Mouse (Mus musculus): ENCODE measurements at regions not wholly inside any gene's neighbourhood (a gene's known extent, or its start where the extent isn't known, plus 50 kb on each side); places are given as distances from the start of the nearest gene placed in this dataset.

DNA sequence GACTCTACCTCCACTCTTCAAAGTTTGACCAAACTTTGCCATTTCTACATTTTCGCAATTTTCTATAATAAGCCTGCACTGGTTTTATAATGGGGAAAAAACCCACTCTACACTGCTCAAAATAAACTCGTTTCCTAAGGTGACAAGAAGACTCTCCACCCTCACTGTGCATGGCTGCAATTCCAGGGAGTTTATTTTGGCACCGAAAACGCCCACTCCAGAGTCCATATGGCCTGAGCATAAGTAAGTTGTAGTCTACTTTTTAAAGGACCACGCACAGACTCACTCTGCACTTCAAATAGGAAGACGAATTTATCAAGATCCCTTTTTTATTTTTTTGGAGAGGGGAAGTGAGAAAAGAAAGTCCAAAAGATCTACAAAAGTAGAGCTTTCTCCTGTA, 219.4 kb downstream of the Pdcd6ip start:
- DNase-seq (ENCODE audit: low spot score), result no peak

GRCm38 (mm10) chr9:113486494-113487081, 221.5 kb downstream of the Pdcd6ip start:
- no peak for DNase-seq (ENCODE audit: low spot score)

GRCm38 (mm10) chr9:113479897-113480296, 228.2 kb downstream of the Pdcd6ip start:
- no peak for DNase-seq (ENCODE audit: low spot score)

- DNase-seq (ENCODE audit: low spot score), result no peak
These were observed 229.2 kb downstream of the Pdcd6ip start for GRCm38 (mm10) chr9:113478761-113479265.

DNA sequence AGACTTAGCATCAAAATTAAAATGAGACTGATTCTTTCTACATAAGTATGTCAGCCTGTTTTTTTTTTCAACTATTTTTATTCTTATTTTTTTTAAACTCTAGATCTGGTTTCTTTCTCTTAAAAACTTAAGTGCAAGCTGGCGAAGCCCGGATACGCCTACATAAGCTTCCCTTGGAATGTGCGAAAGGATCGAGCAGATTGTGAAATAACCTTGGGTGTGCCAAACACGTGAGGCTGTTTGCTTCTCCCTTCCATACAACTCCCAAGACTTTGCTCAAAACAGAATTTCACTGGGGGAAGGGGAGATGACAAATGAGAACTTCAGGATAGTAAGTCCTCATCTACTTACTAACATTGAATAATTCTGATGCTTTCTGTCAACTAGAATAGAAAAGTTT, 236.3 kb downstream of the Pdcd6ip start:
- no peak for DNase-seq (ENCODE audit: low spot score)

DNA sequence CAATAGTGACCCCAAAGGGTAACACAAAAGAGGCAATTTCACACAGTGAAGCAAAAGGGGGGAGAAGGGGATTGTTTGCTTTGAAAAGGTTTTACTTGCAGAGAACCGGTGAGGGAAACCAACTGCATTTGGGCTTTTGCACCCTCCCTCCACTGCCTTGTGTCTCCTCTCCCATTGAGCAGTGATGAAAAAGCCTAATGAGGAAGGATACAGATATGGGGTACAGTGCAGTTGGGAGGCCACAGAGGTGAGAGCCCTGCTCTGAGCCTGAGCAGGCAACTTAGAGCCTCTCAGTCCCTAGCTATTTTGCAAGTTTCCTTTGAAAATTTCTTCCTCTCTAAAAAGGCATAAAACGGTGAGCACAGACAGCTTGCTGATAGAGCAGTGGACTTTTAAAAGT, 245.2 kb downstream of the Pdcd6ip start:
- no peak for DNase-seq (ENCODE audit: low spot score)

GRCm38 (mm10) chr9:113462267-113462887, 245.7 kb downstream of the Pdcd6ip start:
- no peak for DNase-seq (ENCODE audit: low spot score)

GRCm38 (mm10) chr9:113459885-113460284, 248.2 kb downstream of the Pdcd6ip start:
- no peak for DNase-seq (ENCODE audit: low spot score)

GRCm38 (mm10) chr9:113459221-113459620, 248.8 kb downstream of the Pdcd6ip start:
- no peak for DNase-seq (ENCODE audit: low spot score)

DNA sequence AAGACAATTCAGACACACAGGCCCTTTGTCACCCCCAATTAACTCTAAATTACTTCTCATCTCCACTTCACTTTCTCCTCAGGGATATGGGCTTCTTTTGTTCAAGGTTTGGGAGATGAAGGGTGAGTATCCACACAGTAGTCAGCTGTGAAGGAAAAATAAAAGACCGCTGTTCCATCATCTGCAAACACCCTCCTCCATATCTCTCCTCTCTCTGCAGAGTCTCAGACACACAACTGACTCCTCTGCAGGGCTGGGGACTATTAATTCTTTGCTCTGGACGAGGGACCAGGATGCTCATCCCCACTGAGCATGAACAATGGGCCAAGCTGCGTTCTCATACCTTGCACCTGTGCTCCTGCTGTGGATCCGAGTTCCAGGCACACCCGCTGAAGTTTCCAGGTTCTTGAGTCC, 249.3 kb downstream of the Pdcd6ip start:
- DNase-seq (ENCODE audit: low spot score), result no peak

DNA sequence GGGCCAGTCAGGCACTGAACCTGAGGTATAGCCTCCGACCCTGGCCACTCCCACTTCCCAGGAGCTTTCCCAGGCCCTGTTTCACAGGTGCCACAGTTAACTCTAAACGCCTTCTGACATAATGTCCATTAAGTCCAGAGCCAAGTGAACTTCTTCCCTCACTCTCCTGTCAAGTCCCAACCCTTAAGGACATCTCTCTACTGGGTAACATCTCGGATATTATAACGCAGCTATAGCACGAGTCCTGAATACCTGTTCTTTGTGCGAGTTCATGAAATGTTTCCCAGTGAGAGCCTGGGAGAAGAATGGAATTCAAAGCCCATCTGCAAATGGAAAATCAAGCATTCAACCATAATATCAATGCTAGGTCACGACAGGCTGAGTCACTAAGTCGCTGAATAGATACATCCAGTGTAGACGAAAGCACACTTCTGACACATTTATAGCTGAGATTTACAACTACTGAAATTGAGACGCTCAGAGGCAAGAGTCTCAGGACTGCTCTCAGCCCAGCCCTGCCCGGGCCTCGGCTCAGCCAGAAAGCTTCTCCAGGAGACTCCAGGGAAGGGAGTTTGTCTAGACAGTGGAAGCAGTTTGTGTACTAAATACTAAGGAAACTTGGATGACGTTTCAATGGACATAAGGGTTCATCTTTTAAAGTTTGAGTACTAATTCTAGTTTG, 250.7 kb downstream of the Pdcd6ip start:
- no peak for DNase-seq (ENCODE audit: low spot score)

- DNase-seq (ENCODE audit: low spot score), result no peak
These were observed 252.5 kb downstream of the Pdcd6ip start for GRCm38 (mm10) chr9:113455577-113455976.

DNA sequence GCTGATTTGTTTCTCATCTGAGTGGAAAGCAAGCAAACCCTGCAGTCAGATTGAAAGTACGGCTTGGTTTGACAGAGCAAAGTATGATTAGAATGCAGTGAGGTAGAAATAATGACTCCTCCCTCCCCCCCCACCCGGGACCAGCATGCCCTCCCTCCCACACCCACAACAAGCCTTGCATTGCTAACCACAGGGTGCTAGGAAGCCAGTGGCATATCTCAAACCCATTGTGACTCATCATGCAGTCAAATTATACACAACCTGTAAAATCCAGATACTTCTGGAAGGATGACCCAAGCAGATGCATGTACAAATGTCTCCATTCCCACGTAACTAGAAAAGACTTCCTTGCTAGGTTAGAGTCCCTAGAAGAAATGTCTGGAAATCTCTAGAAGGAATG, 254.8 kb downstream of the Pdcd6ip start:
- no peak for DNase-seq (ENCODE audit: low spot score)

DNA sequence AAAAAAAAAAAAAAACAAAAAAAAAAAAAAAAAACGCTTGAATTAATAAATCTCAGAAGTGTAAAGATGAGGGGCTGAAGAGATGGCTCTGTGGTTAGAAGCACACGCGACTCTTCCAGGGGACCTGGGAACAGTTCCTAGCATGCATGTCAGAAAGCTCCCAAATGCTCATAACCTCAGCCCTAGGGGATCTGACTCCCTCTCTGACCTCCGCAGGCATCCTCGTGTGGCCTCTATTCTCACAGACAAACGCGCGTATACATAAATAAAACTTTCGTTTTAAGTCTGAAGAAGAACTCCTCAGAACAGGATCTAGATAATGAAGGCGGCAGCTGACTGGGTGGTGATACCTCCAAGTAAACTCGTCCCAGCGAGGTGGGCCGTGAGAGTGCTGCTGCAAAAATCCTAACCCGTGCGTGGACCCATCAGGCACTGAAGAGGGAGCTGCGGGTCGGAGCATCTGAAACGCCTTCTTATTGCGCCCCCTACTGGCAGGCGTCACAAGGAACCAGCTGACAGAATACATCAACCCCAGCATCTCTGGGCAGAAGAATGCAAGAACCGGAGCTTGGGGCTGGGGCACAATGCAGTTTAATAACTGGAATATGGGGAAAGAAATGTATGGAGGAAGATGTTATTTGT, 266.2 kb downstream of the Pdcd6ip start:
- DNase-seq (ENCODE audit: low spot score), result peak; percentile 45

DNA sequence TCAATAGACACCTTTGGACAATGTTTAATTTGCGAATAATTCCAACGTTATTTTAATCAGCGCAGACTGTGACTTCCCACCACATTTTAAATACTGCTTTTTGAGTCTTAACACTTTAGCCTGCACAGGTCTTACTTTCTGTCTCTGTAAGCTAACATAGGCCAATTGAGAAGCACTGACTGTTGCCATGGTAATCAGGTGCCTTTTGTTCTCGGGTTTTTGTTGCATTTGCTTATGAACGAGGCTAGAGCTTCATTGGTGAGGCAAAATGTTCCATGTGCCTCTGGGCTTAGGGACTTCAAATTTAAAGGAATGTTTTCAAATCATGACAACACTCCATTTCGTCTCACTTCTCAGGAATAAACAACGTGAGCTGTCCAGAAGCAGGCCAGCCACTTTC, 269.7 kb downstream of the Pdcd6ip start:
- DNase-seq (ENCODE audit: low spot score), result no peak

DNA sequence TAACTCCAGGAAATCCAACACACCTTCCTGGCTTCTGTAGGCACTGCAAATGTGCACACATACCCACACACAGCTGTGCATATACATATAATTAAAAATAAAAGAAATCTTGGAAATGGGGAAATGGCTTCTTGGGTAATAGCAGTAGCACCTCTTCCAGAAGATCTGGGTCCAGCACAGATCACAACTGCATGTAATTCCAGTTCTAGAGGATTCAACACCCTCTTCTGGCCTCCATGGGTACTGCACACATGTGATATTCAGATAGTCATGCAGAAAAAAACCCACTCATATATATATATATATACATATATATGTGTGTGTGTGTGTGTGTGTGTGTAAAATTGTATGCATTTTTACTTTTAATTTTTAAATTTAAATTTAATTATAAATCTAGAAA, 272.1 kb downstream of the Pdcd6ip start:
- DNase-seq (ENCODE audit: low spot score), result no peak

DNA sequence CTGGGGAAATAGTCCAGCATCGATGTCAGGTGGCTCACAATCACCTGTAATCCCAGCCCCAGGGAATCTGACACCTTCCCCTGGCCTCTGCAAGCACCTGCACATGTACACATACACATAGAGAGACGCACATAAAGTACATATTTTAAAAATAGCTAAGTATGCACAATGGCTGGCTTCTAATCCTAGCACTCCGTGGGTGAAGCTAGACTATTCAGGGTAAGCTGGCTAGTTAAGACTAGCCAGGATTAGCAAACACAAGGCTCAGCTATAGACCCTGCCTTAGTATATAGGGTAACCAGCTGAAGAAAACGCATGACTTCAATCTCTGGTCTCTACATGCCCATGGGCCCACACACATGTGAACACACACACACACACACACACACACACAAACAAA, 274.6 kb downstream of the Pdcd6ip start:
- DNase-seq (ENCODE audit: low spot score), result no peak

GRCm38 (mm10) chr9:113432601-113433179, 275.4 kb downstream of the Pdcd6ip start:
- no peak for DNase-seq (ENCODE audit: low spot score)

- DNase-seq (ENCODE audit: low spot score), result no peak
These were observed 277.6 kb downstream of the Pdcd6ip start for GRCm38 (mm10) chr9:113430411-113430810.

- DNase-seq (ENCODE audit: low spot score), result no peak
These were observed 280.8 kb downstream of the Pdcd6ip start for GRCm38 (mm10) chr9:113427281-113427680.

DNA sequence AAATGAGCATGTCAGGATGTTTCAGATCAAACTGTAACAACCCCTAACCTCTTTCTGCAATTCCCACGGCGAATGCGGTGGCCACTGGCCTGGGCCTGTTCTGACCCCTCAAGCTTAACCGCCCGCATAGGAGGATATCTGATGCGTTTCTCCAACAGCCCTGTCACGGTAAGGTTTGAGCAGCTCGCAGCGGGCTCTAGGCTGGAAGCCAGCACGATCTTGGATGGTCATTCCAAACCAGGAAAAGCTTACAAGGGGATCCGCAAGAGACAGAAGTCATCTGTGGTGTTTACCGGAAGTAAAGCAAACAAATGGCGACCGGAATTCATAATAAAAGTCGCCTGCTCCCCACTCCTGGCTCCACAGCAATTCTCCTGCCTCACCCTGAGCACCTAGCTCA, 281.7 kb downstream of the Pdcd6ip start:
- DNase-seq (ENCODE audit: low spot score), result no peak

GRCm38 (mm10) chr9:113421645-113422044, 286.4 kb downstream of the Pdcd6ip start:
- DNase-seq (ENCODE audit: low spot score), result no peak
